Mouse (Mus musculus) MEL (cell line): ENCODE measurements at regions not wholly inside any gene's neighbourhood (a gene's known extent, or its start where the extent isn't known, plus 50 kb on each side); places are given as distances from the start of the nearest gene placed in this dataset.

Source experiments
- DNase-seq: peaks from one replicate; pipeline ENCODE4 v3.0.0; 2011; ENCODE audit warnings: low read depth, low spot score
- H3K27ac ChIP-seq: 2 replicates; pipeline ENCODE4 v1.5.1; 2012; ENCODE audit warnings: low read depth, mild to moderate bottlenecking, control low read depth, low read length, moderate library complexity; ENCODE audit not compliant: control insufficient read depth
- H3K27me3 ChIP-seq, 2 experiments: fragments of 150-350 bp in 1 of 2; sonication (generic) in 1 of 2; 2 replicates each; pipeline ENCODE4 v1.6.1; 2012; ENCODE audit warnings: low read length in 2 of 2, mild to moderate bottlenecking in 2 of 2, improper control_type of control experiment in 1 of 2, moderate library complexity in 1 of 2; ENCODE audit not compliant: insufficient read depth in 2 of 2, control insufficient read depth in 1 of 2
- H3K36me3 ChIP-seq, 2 experiments: 2 replicates each; pipeline ENCODE4 v1.6.1; 2012 to 2014; ENCODE audit warnings: low read length in 2 of 2, improper control_type of control experiment in 1 of 2, inconsistent platforms in 1 of 2, mild to moderate bottlenecking in 1 of 2; ENCODE audit not compliant: insufficient read depth in 2 of 2, control insufficient read depth in 1 of 2
- H3K4me1 ChIP-seq, 2 experiments: fragments of 150-350 bp in 1 of 2; sonication (generic) in 1 of 2; 2 replicates each; pipeline ENCODE4 v1.6.1; 2012; ENCODE audit warnings: low read length in 2 of 2, improper control_type of control experiment in 1 of 2, mild to moderate bottlenecking in 1 of 2; ENCODE audit not compliant: insufficient read depth in 2 of 2, control insufficient read depth in 1 of 2
- H3K4me3 ChIP-seq, 2 experiments: fragments of 150-350 bp in 1 of 2; sonication (generic) in 1 of 2; 2 replicates each; pipeline ENCODE4 v1.5.1; 2012; ENCODE audit warnings: low read depth in 2 of 2, low read length in 2 of 2, mild to moderate bottlenecking in 2 of 2, moderate library complexity in 2 of 2, control low read depth in 1 of 2, improper control_type of control experiment in 1 of 2; ENCODE audit not compliant: control insufficient read depth in 1 of 2, insufficient read depth in 1 of 2
- H3K79me2 ChIP-seq: 2 replicates; pipeline ENCODE4 v1.6.1; 2012; ENCODE audit warnings: mild to moderate bottlenecking, low read length, moderate library complexity; ENCODE audit not compliant: control insufficient read depth, poor library complexity, insufficient read depth
- H3K9ac ChIP-seq: 2 replicates; pipeline ENCODE4 v1.6.1; 2012; ENCODE audit warnings: low read depth, mild to moderate bottlenecking, control low read depth, low read length, moderate library complexity; ENCODE audit not compliant: control insufficient read depth, poor library complexity, severe bottlenecking
- H3K9me3 ChIP-seq: fragments of 150-350 bp; sonication (generic); replicated peaks from 2 replicates; pipeline ENCODE4 v1.6.1; 2012; ENCODE audit warnings: mild to moderate bottlenecking, low read length, improper control_type of control experiment, moderate library complexity; ENCODE audit not compliant: insufficient read depth
- BHLHE40 ChIP-seq: IDR thresholded peaks from 2 replicates; pipeline ENCODE4 v1.6.1; 2012; ENCODE audit warnings: low read depth, mild to moderate bottlenecking, inconsistent platforms, low read length, improper control_type of control experiment, borderline replicate concordance
- CHD2 ChIP-seq: IDR thresholded peaks from 2 replicates; pipeline ENCODE4 v1.6.1; 2011; ENCODE audit warnings: low read length, improper control_type of control experiment
- ELF1 ChIP-seq: IDR thresholded peaks from 2 replicates; pipeline ENCODE4 v1.6.1; 2014; ENCODE audit warnings: low read depth, mild to moderate bottlenecking, inconsistent platforms, low read length, improper control_type of control experiment, moderate library complexity
- EP300 ChIP-seq, 2 experiments: IDR thresholded peaks; 2 replicates each; pipeline ENCODE4 v1.6.1; 2011; ENCODE audit warnings: improper control_type of control experiment in 2 of 2, low read length in 2 of 2, low read depth in 1 of 2, mild to moderate bottlenecking in 1 of 2
- ETS1 ChIP-seq: IDR thresholded peaks from 2 replicates; pipeline ENCODE4 v1.6.1; 2012; ENCODE audit warnings: low read depth, mild to moderate bottlenecking, inconsistent platforms, low read length, improper control_type of control experiment, moderate library complexity
- GATA1 ChIP-seq: IDR thresholded peaks from 2 replicates; pipeline ENCODE4 v1.6.1; 2011; ENCODE audit warnings: low read depth, low read length, improper control_type of control experiment
- KAT2A ChIP-seq: conservative IDR thresholded peaks from 2 replicates; pipeline ENCODE4 v1.6.1; 2012; ENCODE audit warnings: low read depth, low read length, improper control_type of control experiment, inconsistent platforms
- MAX ChIP-seq: IDR thresholded peaks from 2 replicates; pipeline ENCODE4 v1.6.1; 2011; ENCODE audit warnings: low read length, improper control_type of control experiment
- MXI1 ChIP-seq: IDR thresholded peaks from 2 replicates; pipeline ENCODE4 v1.6.1; 2011; ENCODE audit warnings: mild to moderate bottlenecking, low read depth, low read length, improper control_type of control experiment
- MYB ChIP-seq: IDR thresholded peaks from 2 replicates; pipeline ENCODE4 v1.6.1; 2011; ENCODE audit warnings: mild to moderate bottlenecking, low read depth, low read length, improper control_type of control experiment
- NELFE ChIP-seq: IDR thresholded peaks from 2 replicates; pipeline ENCODE4 v1.6.1; 2011; ENCODE audit warnings: low read depth, low read length, improper control_type of control experiment
- NRF1 ChIP-seq: IDR thresholded peaks from 2 replicates; pipeline ENCODE4 v1.6.1; 2014; ENCODE audit warnings: low read depth, mild to moderate bottlenecking, inconsistent platforms, low read length, improper control_type of control experiment, moderate library complexity; ENCODE audit not compliant: poor library complexity, insufficient read depth, severe bottlenecking
- POLR2AphosphoS5 ChIP-seq: IDR thresholded peaks from 2 replicates; pipeline ENCODE4 v1.6.1; 2012; ENCODE audit warnings: low read depth, borderline replicate concordance, mild to moderate bottlenecking, inconsistent platforms, low read length, moderate library complexity, mixed read lengths
- RAD21 ChIP-seq: IDR thresholded peaks from 2 replicates; pipeline ENCODE4 v1.6.1; 2011; ENCODE audit warnings: mild to moderate bottlenecking, low read depth, low read length, improper control_type of control experiment
- RCOR1 ChIP-seq: IDR thresholded peaks from 2 replicates; pipeline ENCODE4 v1.6.1; 2012; ENCODE audit warnings: low read depth, mild to moderate bottlenecking, inconsistent platforms, low read length, improper control_type of control experiment
- TCF12 ChIP-seq: IDR thresholded peaks from 2 replicates; pipeline ENCODE4 v1.6.1; 2014; ENCODE audit warnings: low read depth, mild to moderate bottlenecking, inconsistent platforms, low read length, improper control_type of control experiment, moderate library complexity
- USF1 ChIP-seq: IDR thresholded peaks from 2 replicates; pipeline ENCODE4 v1.6.1; 2014; ENCODE audit warnings: low read depth, mild to moderate bottlenecking, inconsistent platforms, low read length, improper control_type of control experiment, moderate library complexity
- ZC3H11A ChIP-seq: IDR thresholded peaks from 2 replicates; pipeline ENCODE4 v1.6.1; 2012; ENCODE audit warnings: low read depth, mild to moderate bottlenecking, inconsistent platforms, low read length, improper control_type of control experiment
- ZMIZ1 ChIP-seq: IDR thresholded peaks from 2 replicates; pipeline ENCODE4 v1.6.1; 2012; ENCODE audit warnings: low read depth, mild to moderate bottlenecking, inconsistent platforms, low read length, improper control_type of control experiment, moderate library complexity

DNA sequence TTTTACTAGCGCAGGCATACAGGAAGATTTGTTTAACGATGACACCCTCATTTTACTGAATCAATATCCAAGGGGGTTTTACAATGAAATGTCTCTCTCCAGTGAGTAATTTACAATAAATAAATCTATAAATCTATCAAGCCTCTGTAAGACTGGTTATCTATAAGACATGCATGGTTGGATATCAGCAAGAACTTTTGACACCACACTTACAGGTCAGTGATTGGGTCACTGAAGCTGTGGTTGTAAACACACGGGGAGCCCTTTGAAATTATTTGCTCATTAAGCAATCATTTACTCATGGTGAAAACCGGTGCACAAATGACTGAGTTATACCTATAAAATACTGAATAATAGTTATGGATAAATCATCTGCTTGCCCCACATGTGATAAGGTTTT, 392.6 kb upstream of the Itga1 start:
- no peak overlapping the region for H3K27ac ChIP-seq

DNA sequence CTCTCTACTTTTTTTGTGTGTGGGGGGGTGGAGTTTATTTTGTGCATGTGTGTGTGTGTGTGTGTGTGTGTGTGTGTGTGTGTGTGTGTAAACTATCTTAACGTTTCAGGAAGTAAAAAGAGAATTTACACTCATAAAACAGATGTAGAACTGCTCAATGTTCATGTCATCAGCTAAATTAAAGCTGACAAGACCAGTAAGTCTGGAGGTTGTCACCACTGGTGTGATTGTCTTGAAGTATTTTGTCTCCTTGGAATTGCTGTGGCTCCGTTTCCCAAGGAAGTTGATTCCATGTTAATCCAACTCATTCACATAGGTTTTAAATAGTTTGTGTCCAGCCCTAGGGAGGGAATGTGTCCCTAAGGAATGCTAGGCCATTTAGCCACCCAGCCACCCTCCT, 374.1 kb upstream of the Itga1 start:
- Histone ChIP-seq H3K36me3 (no peaks in the 10 kb centered on the region), H3K9me3 (no peaks in the 10 kb centered on the region), H3K4me1 (no peaks in the 10 kb centered on the region), H3K27me3 (no peaks in the 10 kb centered on the region; a peak in 1 of 4 replicates), H3K27ac (no peak overlapping the region), H3K4me3 (no peak overlapping the region), H3K9ac (no peak overlapping the region), H3K79me2 (no peaks in the 10 kb centered on the region)
- no peak for TF ChIP-seq NRF1
- TF ChIP-seq USF1 = no peak
- TF ChIP-seq ZMIZ1 = no peak
- no peak for TF ChIP-seq BHLHE40
- TF ChIP-seq CHD2 = no peak
- TF ChIP-seq RCOR1 = no peak
- no peak for TF ChIP-seq POLR2AphosphoS5
- no peak for TF ChIP-seq NELFE
- TF ChIP-seq TCF12 = no peak
- TF ChIP-seq ETS1 = no peak
- TF ChIP-seq MYB = no peak
- TF ChIP-seq ELF1 = no peak
- TF ChIP-seq RAD21 = no peak
- no peak for DNase-seq

More for the DNA sequence above, 392.6 kb upstream of the Itga1 start:
- Histone ChIP-seq H3K4me3 (no peak overlapping the region), H3K27me3 (no peaks in the 10 kb centered on the region), H3K9ac (no peak overlapping the region), H3K36me3 (no peaks in the 10 kb centered on the region), H3K79me2 (no peaks in the 10 kb centered on the region), H3K4me1 (no peaks in the 10 kb centered on the region), H3K9me3 (no peaks in the 10 kb centered on the region)
- DNase-seq = no peak
- no peak for TF ChIP-seq MXI1
- TF ChIP-seq KAT2A = no peak
- no peak for TF ChIP-seq ZC3H11A
- TF ChIP-seq EP300 (IDR thresholded peaks at IDR 0.05; ENCODE audit: low read depth in 1 of 2, low read length in 2 of 2) = no peak
- TF ChIP-seq ETS1 = no peak
- TF ChIP-seq BHLHE40 = no peak
- no peak for TF ChIP-seq MAX
- TF ChIP-seq GATA1 = no peak
